ENCODE assay signal across 10 mouse cellular contexts in genomic region chr8:88879857-88880256, GRCm38 (mm10).
DNase-seq lines count a peak whose midpoint lies in the region; ATAC-seq lines count a peak whose summit lies in the region.
"Had no signal": no experiment of that assay in that cellular context is flagged by ENCODE, and none has a peak within 500 bp of the region (broad histone marks: within the 10 kb centered on the region; RNA-seq: fewer than 3 reads in every experiment).

No protein-coding gene starts in this region.

- peak; percentile 23 for DNase-seq in adrenal gland, adult 8-10 months
- DNase-seq in adrenal gland, adult 18-20 months (ENCODE audit: low spot score in 2 of 2): no peak
- peak; percentile 10 for DNase-seq in ovary, adult 18-20 months (ENCODE audit: low spot score)
- DNase-seq in ovary, postnatal 10 days (ENCODE audit: low spot score): no peak
- DNase-seq in heart, postnatal 10 days: peak; percentile 64 to 72
- peak; percentile 26 for DNase-seq in ovary, postnatal 36 days (ENCODE audit: low spot score)
- DNase-seq in gastrocnemius, postnatal 25 days: no peak
- DNase-seq: cerebellum, adult 18-20 months; right cerebral cortex, postnatal 14 days had no signal

- no peak for ATAC-seq in activated CD4-positive, CD25-positive, alpha-beta regulatory T cell, adult 4 months

- intact Hi-C loops in heart, postnatal 10 days (cut with DNase I): no loop called here

Comparison
In these comparisons a context has a peak if more than half of its experiments do, and no peak if none do; other contexts are left out.
1. DNase-seq: peak in adrenal gland, adult 8-10 months (single experiment), ovary, adult 18-20 months (single experiment), heart, postnatal 10 days (2 of 2) and ovary, postnatal 36 days (single experiment); none in adrenal gland, adult 18-20 months (0 of 2), ovary, postnatal 10 days (single experiment) and gastrocnemius, postnatal 25 days (single experiment).